Mouse (Mus musculus): ENCODE measurements at regions not wholly inside any gene's neighbourhood (a gene's known extent, or its start where the extent isn't known, plus 50 kb on each side); places are given as distances from the start of the nearest gene placed in this dataset.
"Not testable (repeated sequence)": the region's sequence is repeated elsewhere in the genome, so short reads cannot be mapped to it uniquely, and the experiment has no call there.

DNA sequence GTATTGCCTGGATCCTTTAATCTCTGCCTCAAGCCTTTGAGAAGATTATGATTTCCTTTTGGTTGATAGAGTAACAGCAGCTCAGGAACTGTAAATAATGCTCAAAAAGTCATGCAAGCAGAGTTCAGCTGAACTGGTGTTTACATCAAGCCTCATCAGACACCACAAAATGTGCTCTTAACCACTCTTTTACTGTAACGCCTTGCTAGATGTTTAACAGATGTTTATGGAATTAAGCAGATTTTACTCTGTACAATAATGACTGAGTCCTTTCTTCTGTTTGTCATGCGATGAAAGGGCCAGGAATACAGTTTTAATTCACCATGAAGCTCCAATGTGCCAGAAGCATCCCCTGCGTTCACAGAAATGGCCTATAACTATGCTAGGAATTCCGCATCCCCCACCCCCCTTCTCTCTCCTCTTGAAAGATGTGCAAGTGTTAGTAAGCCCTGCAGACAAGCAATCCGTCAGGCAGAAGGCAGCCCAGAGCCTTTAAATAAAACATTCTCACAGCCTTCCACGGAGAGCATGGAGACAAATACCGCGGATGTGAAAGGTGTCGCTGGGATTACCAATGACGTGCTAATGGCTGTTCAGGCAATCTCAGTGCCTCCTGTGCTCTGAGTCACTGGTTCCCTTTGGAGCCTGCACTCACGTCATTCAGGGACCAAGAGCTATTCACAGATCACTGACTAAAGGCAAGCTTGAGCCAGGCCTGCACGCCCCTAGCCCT, 453.3 kb upstream of the Kif18a start:
- ATAC-seq (replicated peaks; ENCODE audit: low FRiP score, low TSS enrichment, low read depth) = peak; percentile 62; the same call in 1 of the 2 replicates
- Histone ChIP-seq H3K9me3 (ENCODE audit: control insufficient read depth, low read length) (no peaks in the 10 kb centered on the region), H3K36me3 (ENCODE audit: control insufficient read depth, insufficient read depth, low read length) (no peaks in the 10 kb centered on the region), H3K27ac (ENCODE audit: low read depth) (peak overlapping the region; percentile 70), H3K4me1 (replicated peaks; ENCODE audit: control insufficient read depth, insufficient read depth, low read length) (peaks cover 9% of the 10 kb centered on the region), H3K4me3 (ENCODE audit: low read depth, low read length) (no peak overlapping the region), H3K9ac (ENCODE audit: low read length) (no peak overlapping the region), H3K4me2 (ENCODE audit: low read length) (peak overlapping the region; percentile 22; the same call in 1 of the 2 replicates), H3K27me3 (replicated peaks; ENCODE audit: control insufficient read depth, insufficient read depth, low read length) (no peaks in the 10 kb centered on the region)
- WGBS = 5% methylated on average over 12 of the region's 12 CpGs
- peak; percentile 58 for DNase-seq (ENCODE audit: low spot score)

DNA sequence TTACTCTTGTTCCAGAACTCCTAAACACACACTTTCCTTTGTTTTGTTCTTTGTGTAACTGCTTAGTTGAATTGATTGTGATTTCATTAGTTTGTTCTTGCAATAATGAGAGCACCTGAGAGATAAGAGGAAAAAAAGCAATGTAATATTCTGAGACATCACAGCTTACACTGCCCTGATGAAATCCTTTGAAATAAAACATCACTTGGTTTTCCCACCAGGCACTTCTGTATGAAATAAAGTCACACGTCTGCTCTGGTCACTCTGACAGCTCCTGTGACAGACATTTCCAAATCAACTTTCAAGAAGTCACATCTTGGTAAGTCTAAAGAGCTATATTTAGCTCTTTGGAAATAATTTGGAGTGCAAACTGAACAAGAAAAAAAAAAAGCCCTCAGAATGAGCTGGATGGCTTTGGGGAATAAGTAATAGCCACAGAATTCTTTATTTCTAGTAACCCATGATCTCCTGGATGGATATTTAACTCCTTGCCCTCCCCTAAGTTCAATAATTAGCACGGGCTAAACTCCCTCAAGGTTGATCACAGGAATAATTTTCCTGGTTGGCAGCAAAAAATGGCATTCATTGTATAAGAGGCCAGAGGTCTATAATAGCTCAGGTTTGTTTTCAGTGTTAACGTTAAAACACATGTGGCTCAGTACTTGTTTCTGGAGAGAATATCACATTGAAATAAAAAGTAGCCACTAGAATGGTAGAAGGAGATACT, 452.4 kb upstream of the Kif18a start:
- H3K4me2 ChIP-seq (ENCODE audit: low read length) = no peak overlapping the region
- no peak overlapping the region for H3K9ac ChIP-seq (ENCODE audit: low read length)
- WGBS = 50% methylated on average over 3 of the region's 3 CpGs
- ATAC-seq (replicated peaks; ENCODE audit: low FRiP score, low TSS enrichment, low read depth) (no peak), DNase-seq (ENCODE audit: low spot score) (no peak)
- no peaks in the 10 kb centered on the region for H3K27me3 ChIP-seq (replicated peaks; ENCODE audit: control insufficient read depth, insufficient read depth, low read length)
- H3K9me3 ChIP-seq (ENCODE audit: control insufficient read depth, low read length) = no peaks in the 10 kb centered on the region
- H3K36me3 ChIP-seq (ENCODE audit: control insufficient read depth, insufficient read depth, low read length) = no peaks in the 10 kb centered on the region
- peaks cover 9% of the 10 kb centered on the region for H3K4me1 ChIP-seq (replicated peaks; ENCODE audit: control insufficient read depth, insufficient read depth, low read length)
- peak overlapping the region; percentile 70; the same call in 1 of the 2 replicates for H3K27ac ChIP-seq (ENCODE audit: low read depth)
- no peak overlapping the region for H3K4me3 ChIP-seq (ENCODE audit: low read depth, low read length)

DNA sequence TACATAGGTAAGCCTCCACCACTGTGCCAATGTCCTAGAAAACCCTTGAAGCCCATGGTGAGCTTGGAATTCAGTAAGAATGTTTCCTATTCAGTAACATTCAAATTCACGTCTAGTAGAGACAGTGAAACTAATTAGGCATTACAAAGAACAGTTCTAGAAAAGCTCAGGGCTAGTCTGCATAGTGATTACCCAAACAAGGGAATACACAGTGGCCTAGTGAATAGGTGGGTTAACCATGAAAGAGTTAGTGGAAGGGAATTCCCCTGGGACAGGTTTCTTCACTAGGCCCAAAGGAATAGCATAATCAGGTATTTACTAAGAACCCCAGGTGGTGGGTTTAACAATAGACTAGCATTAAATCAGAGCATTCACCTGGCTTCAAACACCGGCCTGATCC, 436.7 kb upstream of the Kif18a start:
- DNase-seq (ENCODE audit: low spot score); H3K27me3 ChIP-seq (replicated peaks; ENCODE audit: control insufficient read depth, insufficient read depth, low read length); ATAC-seq (replicated peaks; ENCODE audit: low FRiP score, low TSS enrichment, low read depth); H3K4me1 ChIP-seq (replicated peaks; ENCODE audit: control insufficient read depth, insufficient read depth, low read length); H3K4me3 ChIP-seq (ENCODE audit: low read depth, low read length); H3K27ac ChIP-seq (ENCODE audit: low read depth); H3K36me3 ChIP-seq (ENCODE audit: control insufficient read depth, insufficient read depth, low read length); H3K4me2 ChIP-seq (ENCODE audit: low read length); H3K9ac ChIP-seq (ENCODE audit: low read length); H3K9me3 ChIP-seq (ENCODE audit: control insufficient read depth, low read length): not testable (repeated sequence)
- 76% methylated on average over 2 of the region's 2 CpGs for WGBS

DNA sequence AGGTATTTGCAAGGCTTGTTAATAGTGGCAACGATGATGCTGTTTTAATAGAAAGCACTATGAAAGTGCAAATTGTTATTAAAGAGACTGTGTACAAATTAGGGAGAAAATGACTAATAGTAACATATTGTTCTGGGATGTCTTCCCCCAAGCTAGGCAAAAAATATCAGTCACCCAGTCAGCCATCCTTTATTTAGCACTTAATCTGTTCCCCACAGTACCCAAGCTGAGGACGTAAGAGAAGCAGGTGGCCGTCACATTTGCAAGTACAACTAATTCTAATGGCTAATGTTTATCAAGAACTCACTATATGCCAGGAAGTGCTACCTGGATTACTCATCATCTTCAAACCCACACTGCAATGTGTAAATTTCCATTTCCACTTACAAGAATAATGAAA, 432.5 kb upstream of the Kif18a start:
- H3K9me3 ChIP-seq (ENCODE audit: control insufficient read depth, low read length) = no peaks in the 10 kb centered on the region
- H3K4me2 ChIP-seq (ENCODE audit: low read length) = no peak overlapping the region
- no peak overlapping the region for H3K27ac ChIP-seq (ENCODE audit: low read depth)
- 90% methylated on average over 3 of the region's 3 CpGs for WGBS
- no peak overlapping the region for H3K4me3 ChIP-seq (ENCODE audit: low read depth, low read length)
- no peaks in the 10 kb centered on the region for H3K27me3 ChIP-seq (replicated peaks; ENCODE audit: control insufficient read depth, insufficient read depth, low read length)
- ATAC-seq (replicated peaks; ENCODE audit: low FRiP score, low TSS enrichment, low read depth) (no peak), DNase-seq (ENCODE audit: low spot score) (no peak)
- H3K36me3 ChIP-seq (ENCODE audit: control insufficient read depth, insufficient read depth, low read length) = no peaks in the 10 kb centered on the region
- no peak overlapping the region for H3K9ac ChIP-seq (ENCODE audit: low read length)
- no peaks in the 10 kb centered on the region for H3K4me1 ChIP-seq (replicated peaks; ENCODE audit: control insufficient read depth, insufficient read depth, low read length)

DNA sequence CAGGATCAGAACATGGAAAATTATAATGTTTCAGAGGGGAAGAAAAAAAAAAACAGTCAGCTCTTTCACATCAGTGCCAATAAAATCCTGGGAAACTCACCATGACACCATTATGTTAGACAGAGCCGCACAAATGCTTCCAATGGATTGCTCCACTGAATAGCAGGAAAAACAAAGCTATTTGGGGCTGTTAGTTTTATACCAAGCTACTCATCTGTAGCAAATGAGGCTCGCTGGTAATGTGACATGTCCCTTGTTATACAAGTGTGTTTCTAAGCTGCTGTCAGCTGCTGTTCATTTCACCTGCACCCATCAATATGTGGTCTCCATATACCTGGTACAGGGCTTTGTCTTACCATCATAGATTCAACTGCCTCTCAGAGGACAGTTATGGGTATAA, 426.1 kb upstream of the Kif18a start:
- WGBS = 78% methylated on average over 2 of the region's 2 CpGs

DNA sequence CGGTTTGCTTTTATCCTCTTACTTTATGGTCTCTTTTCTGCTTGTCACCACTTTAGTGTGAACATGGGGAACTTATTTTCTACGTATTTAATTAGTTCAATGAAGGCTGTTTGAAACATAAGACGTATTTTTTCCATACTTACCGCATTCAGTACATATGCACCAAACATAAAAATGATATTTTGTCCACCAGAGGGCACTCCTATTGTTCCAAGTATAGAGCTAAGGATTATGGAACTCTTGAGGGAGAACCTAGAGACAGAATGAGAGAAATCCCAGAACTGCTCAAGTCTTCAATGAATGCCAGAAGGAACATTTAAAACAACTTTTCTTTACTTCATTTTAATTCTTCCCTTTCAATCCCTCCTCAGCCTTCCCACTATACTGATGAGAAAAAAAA, 403.4 kb upstream of the Kif18a start:
- ATAC-seq (replicated peaks; ENCODE audit: low FRiP score, low TSS enrichment, low read depth) = no peak
- WGBS = 71% methylated on average over 4 of the region's 4 CpGs
- Histone ChIP-seq H3K9me3 (ENCODE audit: control insufficient read depth, low read length) (no peaks in the 10 kb centered on the region), H3K4me3 (ENCODE audit: low read depth, low read length) (no peak overlapping the region), H3K4me2 (ENCODE audit: low read length) (no peak overlapping the region), H3K9ac (ENCODE audit: low read length) (no peak overlapping the region), H3K27ac (ENCODE audit: low read depth) (no peak overlapping the region), H3K4me1 (replicated peaks; ENCODE audit: control insufficient read depth, insufficient read depth, low read length) (no peaks in the 10 kb centered on the region), H3K27me3 (replicated peaks; ENCODE audit: control insufficient read depth, insufficient read depth, low read length) (no peaks in the 10 kb centered on the region), H3K36me3 (ENCODE audit: control insufficient read depth, insufficient read depth, low read length) (no peaks in the 10 kb centered on the region)
- no peak for DNase-seq (ENCODE audit: low spot score)

More for the DNA sequence above, 426.1 kb upstream of the Kif18a start:
- DNase-seq (ENCODE audit: low spot score) (no peak), ATAC-seq (replicated peaks; ENCODE audit: low FRiP score, low TSS enrichment, low read depth) (no peak)
- H3K9ac ChIP-seq (ENCODE audit: low read length) = no peak overlapping the region
- H3K27ac ChIP-seq (ENCODE audit: low read depth) = no peak overlapping the region
- H3K9me3 ChIP-seq (ENCODE audit: control insufficient read depth, low read length) = no peaks in the 10 kb centered on the region
- no peak overlapping the region for H3K4me2 ChIP-seq (ENCODE audit: low read length)
- H3K4me3 ChIP-seq (ENCODE audit: low read depth, low read length) = no peak overlapping the region
- no peaks in the 10 kb centered on the region for H3K36me3 ChIP-seq (ENCODE audit: control insufficient read depth, insufficient read depth, low read length)
- no peaks in the 10 kb centered on the region for H3K27me3 ChIP-seq (replicated peaks; ENCODE audit: control insufficient read depth, insufficient read depth, low read length)
- no peaks in the 10 kb centered on the region for H3K4me1 ChIP-seq (replicated peaks; ENCODE audit: control insufficient read depth, insufficient read depth, low read length)

DNA sequence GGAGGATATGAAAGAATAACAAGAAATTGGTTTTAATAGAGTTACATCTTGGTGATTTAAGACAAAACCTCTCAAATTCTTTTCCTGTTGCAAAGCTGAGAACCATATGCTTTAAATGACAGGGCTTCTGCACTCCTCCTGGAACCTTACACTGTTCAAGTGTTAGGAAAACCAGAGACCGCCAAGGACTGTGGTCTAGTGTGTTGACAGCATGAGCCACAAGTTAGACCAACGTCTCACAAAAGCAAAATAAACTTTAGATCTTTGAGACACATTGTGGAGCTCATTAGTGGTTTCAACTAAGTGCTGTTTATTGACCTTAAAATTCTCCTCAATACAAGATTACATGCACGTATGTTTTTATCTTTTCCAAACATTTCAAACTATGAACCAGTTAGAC, 402.9 kb upstream of the Kif18a start:
- 62% methylated on average over 3 of the region's 3 CpGs for WGBS
- H3K27me3 ChIP-seq (replicated peaks; ENCODE audit: control insufficient read depth, insufficient read depth, low read length) = no peaks in the 10 kb centered on the region
- no peak overlapping the region for H3K9ac ChIP-seq (ENCODE audit: low read length)
- H3K9me3 ChIP-seq (ENCODE audit: control insufficient read depth, low read length) = no peaks in the 10 kb centered on the region
- DNase-seq (ENCODE audit: low spot score) = no peak
- no peaks in the 10 kb centered on the region for H3K4me1 ChIP-seq (replicated peaks; ENCODE audit: control insufficient read depth, insufficient read depth, low read length)
- no peaks in the 10 kb centered on the region for H3K36me3 ChIP-seq (ENCODE audit: control insufficient read depth, insufficient read depth, low read length)
- no peak overlapping the region for H3K4me2 ChIP-seq (ENCODE audit: low read length)
- H3K4me3 ChIP-seq (ENCODE audit: low read depth, low read length) = no peak overlapping the region
- ATAC-seq (replicated peaks; ENCODE audit: low FRiP score, low TSS enrichment, low read depth) = no peak
- H3K27ac ChIP-seq (ENCODE audit: low read depth) = no peak overlapping the region

DNA sequence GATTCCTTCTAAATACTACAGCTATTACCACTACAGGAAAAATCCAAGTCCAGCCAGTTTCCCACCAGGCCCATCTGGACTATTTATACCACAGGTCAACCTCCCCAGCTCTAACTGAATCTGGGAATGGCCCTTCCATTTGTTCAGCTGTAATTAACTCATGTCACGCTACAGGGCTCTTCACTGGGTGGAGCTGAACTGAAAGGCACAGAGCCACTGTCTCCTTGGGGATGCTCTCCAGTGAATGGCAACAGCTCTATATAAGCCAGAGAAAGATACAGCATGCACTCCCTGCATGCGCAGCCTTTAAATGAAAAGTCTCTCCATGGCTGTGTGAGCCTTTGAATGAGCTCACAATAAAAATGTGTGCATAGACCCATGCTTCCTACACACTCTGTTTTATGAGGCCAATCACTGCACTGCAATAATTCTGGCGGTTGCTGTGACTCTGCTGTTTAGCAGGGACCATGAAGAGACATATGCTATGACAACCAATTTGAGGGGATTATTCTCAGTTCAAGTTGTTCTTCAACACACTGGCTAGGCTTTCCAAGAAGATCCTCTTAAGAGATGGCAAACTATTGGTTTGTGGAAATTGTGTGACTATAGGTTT, 376.3 kb upstream of the Kif18a start:
- no peak overlapping the region for H3K4me3 ChIP-seq (ENCODE audit: low read depth, low read length)
- H3K4me1 ChIP-seq (replicated peaks; ENCODE audit: control insufficient read depth, insufficient read depth, low read length) = no peaks in the 10 kb centered on the region
- no peak overlapping the region for H3K4me2 ChIP-seq (ENCODE audit: low read length)
- H3K27me3 ChIP-seq (replicated peaks; ENCODE audit: control insufficient read depth, insufficient read depth, low read length) = no peaks in the 10 kb centered on the region
- ATAC-seq (replicated peaks; ENCODE audit: low FRiP score, low TSS enrichment, low read depth) = no peak
- no peak overlapping the region for H3K27ac ChIP-seq (ENCODE audit: low read depth)
- H3K9me3 ChIP-seq (ENCODE audit: control insufficient read depth, low read length) = no peaks in the 10 kb centered on the region
- no peak overlapping the region for H3K9ac ChIP-seq (ENCODE audit: low read length)
- H3K36me3 ChIP-seq (ENCODE audit: control insufficient read depth, insufficient read depth, low read length) = no peaks in the 10 kb centered on the region
- 77% methylated on average over 3 of the region's 3 CpGs for WGBS
- no peak for DNase-seq (ENCODE audit: low spot score)

Data from intestine, embryonic 14.5 days (tissue).